Comparison of ENCODE assay signal across 19 mouse cellular contexts in the genomic region with DNA sequence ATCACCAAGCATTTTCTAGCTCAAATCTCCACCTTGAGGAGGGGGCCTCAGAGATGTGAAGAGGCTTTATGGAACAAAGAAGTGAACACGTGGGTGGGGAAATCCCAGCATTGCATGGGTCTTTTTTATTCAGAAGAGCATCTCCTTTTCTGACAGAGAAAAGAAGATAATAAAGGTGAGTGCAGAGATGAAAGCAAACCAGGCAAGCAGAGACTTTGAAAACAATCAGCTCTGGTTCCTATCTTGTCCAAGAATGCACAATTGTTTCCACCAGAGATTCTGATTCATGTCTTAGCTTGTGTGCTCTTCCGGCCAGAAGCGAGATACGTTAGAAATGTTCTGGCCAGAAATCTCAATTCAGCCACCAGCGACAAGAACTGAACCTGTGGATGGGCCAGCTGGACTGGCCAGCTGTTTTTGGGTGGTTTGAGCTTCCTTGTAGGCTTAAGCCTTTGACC.
DNase-seq lines count a peak whose midpoint lies in the region; ATAC-seq and TF ChIP-seq lines count a peak whose summit lies in the region.
"Had no signal": no experiment of that assay in that cellular context is flagged by ENCODE, and none has a peak within 500 bp of the region (broad histone marks: within the 10 kb centered on the region; RNA-seq: fewer than 3 reads in every experiment).

No protein-coding gene starts in this region.

- peaks cover 4% of the 10 kb centered on the region for H3K4me1 ChIP-seq in heart, adult 2 months (ENCODE audit: control insufficient read depth, insufficient read depth, low read length)
- H3K4me1 ChIP-seq in brown adipose tissue, adult 24 weeks (ENCODE audit: control insufficient read depth, insufficient read depth, insufficient read length, low read length) = peaks cover 6% of the 10 kb centered on the region; the same call in 1 of the 2 replicates
- H3K4me1 ChIP-seq in kidney, embryonic 14.5 days (ENCODE audit: control insufficient read depth, insufficient read depth, low read length) = no peaks in the 10 kb centered on the region
- H3K4me1 ChIP-seq: embryonic facial prominence, embryonic 10.5 days; heart, embryonic 12.5 days; hindbrain, embryonic 12.5 days had no signal

- no peak for DNase-seq in heart, adult 2 months
- DNase-seq in heart, postnatal 25 days (ENCODE audit: low spot score) = no peak
- DNase-seq in CD4-positive, CD25-positive, alpha-beta regulatory T cell, adult 2 months (ENCODE audit: low read depth, low spot score) = peak; percentile 78
- peak; percentile 40 for DNase-seq in splenic B cell, adult 2 months (ENCODE audit: low read depth, low spot score)
- DNase-seq: adrenal gland, postnatal 14 days; cerebellum, adult 18-20 months; cerebellum, adult 9-11 months; gastrocnemius, postnatal 14 days; heart, postnatal 36 days had no signal

- no peaks in the 10 kb centered on the region for H3K27me3 ChIP-seq in heart, adult 2 months (ENCODE audit: control insufficient read depth, insufficient read depth, low read length)
- H3K27me3 ChIP-seq in splenic B cell, adult 2 months (ENCODE audit: control insufficient read depth, insufficient read depth, low read length, poor library complexity, severe bottlenecking) = no peaks in the 10 kb centered on the region
- no peaks in the 10 kb centered on the region for H3K27me3 ChIP-seq in kidney, embryonic 14.5 days (ENCODE audit: control insufficient read depth, insufficient read depth, low read length)
- H3K27me3 ChIP-seq: heart, embryonic 12.5 days; hindbrain, embryonic 12.5 days had no signal

- no peak overlapping the region for H3K4me2 ChIP-seq in kidney, embryonic 14.5 days (replicated peaks; ENCODE audit: low read depth, low read length)
- H3K4me2 ChIP-seq: heart, embryonic 12.5 days; hindbrain, embryonic 12.5 days had no signal

- intact Hi-C loops in heart, adult 2 months (cut with DNase I) = loop anchor here (5.0 kb wide), 2 partner anchors 60 to 90 kb away; partner anchors contain the start of gene Cd200
- intact Hi-C loops in heart, postnatal 25 days (cut with DNase I) = no loop called here

- peaks cover 15% of the 10 kb centered on the region for H3K36me3 ChIP-seq in heart, adult 2 months (ENCODE audit: control insufficient read depth, insufficient read depth, low read length)
- no peaks in the 10 kb centered on the region for H3K36me3 ChIP-seq in splenic B cell, adult 2 months (ENCODE audit: control insufficient read depth, insufficient read depth, low read length, poor library complexity, severe bottlenecking)
- H3K36me3 ChIP-seq in kidney, embryonic 14.5 days (ENCODE audit: control insufficient read depth, insufficient read depth, low read length) = no peaks in the 10 kb centered on the region
- H3K36me3 ChIP-seq: embryonic facial prominence, embryonic 10.5 days; forebrain, embryonic 10.5 days; heart, embryonic 12.5 days; hindbrain, embryonic 12.5 days had no signal

- no peaks in the 10 kb centered on the region for H3K79me2 ChIP-seq in heart, adult 2 months (replicated peaks; ENCODE audit: control insufficient read depth, insufficient read depth, low read length)

- no peak for ATAC-seq in erythroid progenitor cell, adult 5-6 weeks (replicated peaks; ENCODE audit: low FRiP score, poor library complexity, severe bottlenecking)
- ATAC-seq in kidney, embryonic 14.5 days (ENCODE audit: low FRiP score, low TSS enrichment) = no peak
- ATAC-seq: forebrain, embryonic 14.5 days; hindbrain, postnatal 0 days; intestine, embryonic 16.5 days had no signal

- WGBS in heart, adult 2 months = 72% methylated on average over 5 of the region's 5 CpGs
- WGBS in kidney, embryonic 14.5 days = 87% methylated on average over 5 of the region's 5 CpGs

- peak overlapping the region; percentile 38 for H3K27ac ChIP-seq in heart, adult 2 months
- H3K27ac ChIP-seq in brown adipose tissue, adult 24 weeks (replicated peaks; ENCODE audit: low read depth, low read length) = peak overlapping the region; percentile 38
- H3K27ac ChIP-seq in kidney, embryonic 14.5 days (ENCODE audit: low read depth, low read length) = no peak overlapping the region
- H3K27ac ChIP-seq: embryonic facial prominence, embryonic 10.5 days; forebrain, embryonic 10.5 days; hindbrain, embryonic 12.5 days; hindbrain, postnatal 0 days had no signal

- TF ChIP-seq POLR2A in heart, adult 2 months (IDR thresholded peaks at IDR 0.05; ENCODE audit: insufficient read depth, low read depth, low read length) = no peak

- H3K9ac ChIP-seq in heart, adult 2 months (ENCODE audit: low read depth, low read length) = no peak overlapping the region
- no peak overlapping the region for H3K9ac ChIP-seq in kidney, embryonic 14.5 days (ENCODE audit: low read depth, low read length)
- H3K9ac ChIP-seq: heart, embryonic 12.5 days; hindbrain, embryonic 12.5 days had no signal

- no peak for TF ChIP-seq EP300 in heart, adult 2 months (IDR thresholded peaks at IDR 0.05; ENCODE audit: insufficient read depth, low read depth, low read length)

- no peak for TF ChIP-seq CTCF in heart, adult 2 months (IDR thresholded peaks at IDR 0.05)

- H3K4me3 ChIP-seq in heart, adult 2 months = no peak overlapping the region
- no peak overlapping the region for H3K4me3 ChIP-seq in brown adipose tissue, adult 24 weeks (ENCODE audit: insufficient read depth, low read depth, low read length)
- H3K4me3 ChIP-seq in kidney, embryonic 14.5 days (ENCODE audit: low read length) = no peak overlapping the region
- H3K4me3 ChIP-seq: embryonic facial prominence, embryonic 10.5 days; forebrain, embryonic 10.5 days; heart, embryonic 12.5 days; hindbrain, embryonic 12.5 days had no signal

- H3K9me3 ChIP-seq in kidney, embryonic 14.5 days (ENCODE audit: control insufficient read depth, low read length) = no peaks in the 10 kb centered on the region
- H3K9me3 ChIP-seq: embryonic facial prominence, embryonic 10.5 days; forebrain, embryonic 10.5 days; heart, embryonic 12.5 days; hindbrain, embryonic 12.5 days had no signal

Comparison
In these comparisons a context has a peak if more than half of its experiments do, and no peak if none do; other contexts are left out.
1. DNase-seq: peak in CD4-positive, CD25-positive, alpha-beta regulatory T cell, adult 2 months (single experiment) and splenic B cell, adult 2 months (single experiment); none in heart, adult 2 months (0 of 2) and heart, postnatal 25 days (single experiment).